Mouse (Mus musculus) layer of hippocampus, adult 2 months (tissue): ENCODE results near the gene Gxylt2. TPM values are rescaled to one million over a fixed set of nuclear protein-coding genes. Genes with fewer than 3 reads are reported as not detected.

Experiments used
- DNase-seq, 2 experiments: peaks; one replicate each; pipeline ENCODE4 v3.0.0; 2022; ENCODE audit warnings: low spot score in 2 of 2
- H3K27ac ChIP-seq: fragments of 200-600 bp; 2 replicates; pipeline ENCODE4 v1.8.1; 2022
- H3K4me3 ChIP-seq: fragments of 200-600 bp; 2 replicates; pipeline ENCODE4 v1.8.1; 2022; ENCODE audit warnings: mild to moderate bottlenecking
- CTCF ChIP-seq: fragments of 200-600 bp; conservative IDR thresholded peaks from 2 replicates; pipeline ENCODE4 v1.8.1; 2022; ENCODE audit warnings: antibody characterized with exemption, mild to moderate bottlenecking, moderate library complexity
- total RNA-seq, 2 experiments: library from RNA; stranded (reverse); gene quantifications; 2 replicates each; pipeline ENCODE4 v1.2.3; 2021

The Gxylt2 gene
- total RNA-seq, 2 experiments from 2014 or later = 1.7 to 2.7 TPM

DNA sequence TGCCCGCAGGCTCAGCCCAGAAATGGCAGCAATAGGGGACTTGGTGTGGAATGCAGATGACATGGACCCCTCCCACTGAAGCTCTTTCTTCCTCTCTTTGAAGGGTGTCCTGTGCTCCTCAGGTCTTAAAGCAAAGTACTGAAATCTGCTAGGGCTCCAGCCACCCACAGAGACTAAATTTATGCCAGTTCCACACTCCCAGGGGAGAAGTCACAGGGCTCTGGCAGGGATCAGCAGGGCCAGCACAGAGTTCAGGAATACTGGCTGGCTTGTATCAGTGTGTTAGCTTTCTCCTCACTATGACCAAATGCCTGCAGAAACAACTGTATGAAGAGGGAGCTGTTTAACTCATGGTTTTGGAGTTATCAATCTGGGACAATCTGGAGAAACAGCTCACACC is 84.6 kb downstream of the Gxylt2 start:
- no peak for TF ChIP-seq CTCF
- no peak for DNase-seq
- H3K27ac ChIP-seq = no peak overlapping the region
- H3K4me3 ChIP-seq = no peak overlapping the region

DNA sequence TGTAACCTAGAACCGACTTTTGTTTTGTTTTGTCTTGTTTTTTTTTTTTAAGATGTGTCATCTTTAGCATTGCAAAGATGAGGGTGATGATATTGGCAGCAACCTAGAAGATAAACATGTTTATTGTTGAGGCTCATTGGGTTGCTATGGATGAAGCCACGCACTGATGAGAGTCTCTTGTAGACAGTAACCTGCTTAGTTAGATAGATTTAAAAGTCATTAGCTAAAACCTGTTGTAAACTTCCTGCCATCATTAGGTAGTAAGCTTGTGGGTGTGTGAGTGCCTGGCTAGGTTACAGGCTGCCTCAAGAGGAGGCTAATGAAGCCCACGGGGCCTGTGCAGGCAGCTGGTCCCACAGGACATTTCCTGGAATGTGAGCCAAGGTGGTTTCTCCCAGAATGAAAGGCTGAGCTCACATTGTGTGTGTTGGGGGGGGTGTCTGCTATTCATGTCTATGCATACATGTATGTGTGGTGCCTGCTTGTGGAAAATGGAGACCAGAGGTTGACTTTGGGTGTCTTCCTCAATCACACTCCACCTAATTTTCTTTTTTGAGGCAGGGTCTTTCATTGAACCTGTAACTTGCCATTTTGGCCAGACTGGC is 87.6 kb downstream of the Gxylt2 start:
- no peak for TF ChIP-seq CTCF
- DNase-seq = no peak
- Histone ChIP-seq H3K4me3 (no peak overlapping the region), H3K27ac (no peak overlapping the region)

DNA sequence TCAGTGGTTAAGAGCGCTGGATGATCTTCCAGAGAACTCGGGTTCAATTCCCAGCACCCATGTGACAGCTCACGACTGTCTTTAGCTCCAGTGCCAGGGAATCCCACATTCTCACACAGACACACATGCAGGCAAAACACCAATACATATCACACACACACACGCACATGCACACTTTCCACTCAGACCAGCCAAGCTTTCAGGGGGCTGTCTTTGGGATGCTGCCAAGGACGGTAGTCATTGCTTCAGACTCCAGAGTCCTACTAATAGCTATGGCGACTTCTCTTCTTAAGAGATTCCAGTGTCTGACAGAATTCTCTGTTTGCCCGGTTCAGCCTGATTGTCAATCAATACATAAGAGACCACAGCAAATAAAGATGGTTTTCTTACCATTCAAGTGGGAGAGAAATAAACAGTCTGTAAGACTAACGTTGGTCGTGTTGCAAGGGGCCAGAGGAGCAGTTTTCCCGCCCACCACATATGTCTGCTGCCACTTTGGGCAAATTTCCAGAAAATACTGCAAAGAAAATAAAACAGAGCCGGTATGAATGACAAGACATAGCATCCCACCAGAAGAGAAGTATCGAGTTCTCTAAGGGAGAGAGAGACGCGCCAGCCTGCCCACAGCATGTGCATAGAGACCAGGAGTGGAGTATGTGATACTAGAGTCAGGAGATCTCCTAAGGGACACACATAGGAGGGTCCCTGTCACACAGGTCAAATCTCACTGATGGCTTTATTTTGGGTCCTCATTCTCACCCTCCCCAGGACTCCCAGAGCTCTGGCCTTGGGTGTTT is 88.6 kb downstream of the Gxylt2 start:
- TF ChIP-seq CTCF = no peak
- DNase-seq = no peak
- Histone ChIP-seq H3K4me3 (no peak overlapping the region), H3K27ac (no peak overlapping the region)

DNA sequence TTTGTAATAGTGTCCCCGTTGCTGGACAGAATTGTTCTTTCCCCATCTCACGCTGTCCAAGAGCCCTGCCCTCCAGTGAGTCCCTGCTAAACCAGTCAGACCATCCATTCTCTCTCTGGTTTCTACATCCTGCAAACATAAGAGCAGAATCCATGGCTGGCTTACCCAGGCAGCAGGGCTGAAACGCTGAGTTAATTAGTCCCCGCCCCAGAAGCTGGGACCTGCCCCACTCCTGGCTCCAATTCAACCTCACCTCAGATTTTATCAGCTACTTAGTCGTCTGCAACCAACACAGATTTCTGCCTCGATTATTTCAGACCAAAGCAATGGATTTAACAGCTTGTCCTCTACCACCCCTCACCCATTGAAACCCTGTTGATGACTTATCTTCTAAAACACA is 91.3 kb downstream of the Gxylt2 start:
- Histone ChIP-seq H3K27ac (no peak overlapping the region), H3K4me3 (no peak overlapping the region)
- no peak for DNase-seq
- TF ChIP-seq CTCF = no peak

DNA sequence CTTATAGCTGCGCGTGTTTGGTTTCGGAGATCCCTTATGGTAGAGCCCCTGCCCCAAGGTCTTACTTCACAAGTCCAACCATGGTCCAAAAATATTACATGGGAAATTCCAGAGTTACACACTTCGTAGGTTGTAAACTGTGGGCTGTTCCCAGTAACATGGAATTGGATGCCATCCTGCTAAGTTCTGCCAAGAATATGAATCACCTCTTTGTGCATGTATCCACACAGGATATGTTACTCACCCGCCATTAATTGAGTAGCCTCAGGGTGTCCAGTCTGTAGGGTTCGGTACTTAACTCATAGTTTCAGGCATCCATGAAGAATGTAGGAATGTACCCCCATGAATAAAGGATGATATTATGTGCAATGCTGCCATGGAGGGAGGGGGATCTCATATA is 94.8 kb downstream of the Gxylt2 start:
- Histone ChIP-seq H3K4me3 (no peak overlapping the region), H3K27ac (no peak overlapping the region)
- no peak for DNase-seq
- no peak for TF ChIP-seq CTCF

DNA sequence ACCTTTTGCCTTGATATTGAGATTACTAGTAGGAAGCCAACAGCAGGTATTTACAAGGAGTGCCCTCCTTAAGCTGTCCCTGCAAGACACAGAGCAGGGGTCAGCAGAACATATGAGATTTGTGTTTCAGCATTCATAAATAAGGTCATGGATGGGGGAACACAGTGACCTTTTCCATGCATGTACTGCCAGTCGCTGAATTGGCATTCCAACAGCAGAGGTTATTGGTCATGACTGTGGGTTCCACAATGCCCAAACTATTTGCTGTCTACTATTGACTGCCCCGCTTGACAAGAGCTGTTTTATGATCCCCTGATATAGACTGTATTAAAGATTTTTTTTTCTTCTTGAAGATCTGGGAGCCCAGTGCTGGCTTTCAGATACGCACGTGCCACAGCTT is 95.2 kb downstream of the Gxylt2 start:
- no peak for DNase-seq
- H3K4me3 ChIP-seq = no peak overlapping the region
- TF ChIP-seq CTCF = no peak
- H3K27ac ChIP-seq = no peak overlapping the region

DNA sequence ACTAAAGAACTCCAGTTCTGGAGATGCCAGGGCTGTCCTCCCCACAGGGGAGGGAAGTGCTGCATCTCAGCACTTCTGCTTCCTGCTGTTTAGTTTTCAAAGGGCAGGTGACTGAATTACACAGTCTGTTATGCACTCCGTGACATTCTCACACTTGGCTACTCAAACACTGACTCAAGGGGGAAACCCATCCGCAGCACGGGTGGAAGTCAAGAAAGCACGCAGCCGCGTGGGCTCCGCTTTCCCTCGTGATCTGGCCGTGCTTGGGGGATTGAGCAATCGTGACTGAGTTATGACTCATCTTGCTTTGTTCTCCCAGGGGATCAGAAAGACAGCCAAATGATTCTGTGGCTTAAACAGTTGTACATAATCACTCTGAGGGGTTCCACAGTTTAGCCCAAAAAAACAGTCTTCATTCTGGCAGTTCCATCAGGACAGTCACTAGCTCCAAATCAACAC is 96.0 kb downstream of the Gxylt2 start:
- Histone ChIP-seq H3K27ac (no peak overlapping the region), H3K4me3 (peak overlapping the region; percentile 6; the same call in 1 of the 2 replicates)
- peak; percentile 68 to 75 for DNase-seq
- no peak for TF ChIP-seq CTCF

DNA sequence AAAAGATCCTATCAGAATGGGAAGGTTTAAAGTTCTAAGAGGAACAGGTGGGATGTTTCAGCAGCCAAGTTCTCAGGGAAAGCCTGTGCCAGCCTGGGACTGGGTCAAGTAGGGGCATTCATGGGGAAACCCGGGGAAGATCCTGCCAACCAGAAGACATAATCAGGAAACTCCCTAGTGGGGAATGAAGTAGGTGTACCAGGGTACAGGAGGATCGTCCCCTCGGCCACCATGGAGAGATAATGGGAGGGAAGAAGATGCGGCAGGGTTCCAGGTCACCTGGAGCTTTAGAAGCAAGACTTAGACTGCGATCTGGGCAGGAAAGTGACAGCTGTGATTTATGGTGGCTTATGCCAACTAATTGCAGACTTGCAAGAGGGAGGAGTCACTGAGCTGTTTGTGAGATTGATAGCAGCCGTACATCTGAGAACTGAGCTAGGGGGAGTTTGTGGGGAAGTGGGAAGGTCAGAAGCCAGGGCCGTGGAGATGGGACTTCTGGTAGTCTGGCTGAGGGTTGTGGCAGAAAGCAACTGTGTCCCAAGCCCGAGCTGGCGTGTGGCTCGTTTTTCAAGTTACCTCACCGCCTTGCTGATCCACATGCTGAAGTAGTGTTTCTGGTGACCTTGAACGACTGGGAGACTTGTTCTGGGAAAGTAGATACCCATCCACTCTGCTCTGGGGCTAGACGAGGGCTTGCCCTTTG is 98.0 kb downstream of the Gxylt2 start:
- Histone ChIP-seq H3K4me3 (no peak overlapping the region), H3K27ac (no peak overlapping the region)
- no peak for DNase-seq
- no peak for TF ChIP-seq CTCF

DNA sequence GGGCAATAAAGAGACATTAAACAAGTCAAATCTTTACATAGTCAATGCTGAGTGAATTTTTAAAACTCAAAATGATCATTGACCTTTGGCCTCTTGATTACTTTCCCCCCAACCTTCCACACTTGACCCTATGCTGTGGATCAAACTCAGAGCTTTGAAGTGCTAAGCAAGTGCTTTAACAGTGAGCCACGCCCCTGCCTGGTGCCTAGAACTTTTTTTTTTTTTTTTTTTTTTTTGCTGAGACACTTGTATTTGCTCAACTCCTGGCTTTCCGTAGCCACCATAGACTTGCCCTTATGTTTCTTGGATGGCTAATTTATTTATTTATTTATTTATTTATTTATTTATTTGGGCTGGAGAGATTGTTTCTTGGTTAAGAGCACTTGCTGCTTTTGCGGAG is 98.7 kb downstream of the Gxylt2 start:
- TF ChIP-seq CTCF = no peak
- DNase-seq = no peak
- H3K27ac ChIP-seq = no peak overlapping the region
- H3K4me3 ChIP-seq = no peak overlapping the region

DNA sequence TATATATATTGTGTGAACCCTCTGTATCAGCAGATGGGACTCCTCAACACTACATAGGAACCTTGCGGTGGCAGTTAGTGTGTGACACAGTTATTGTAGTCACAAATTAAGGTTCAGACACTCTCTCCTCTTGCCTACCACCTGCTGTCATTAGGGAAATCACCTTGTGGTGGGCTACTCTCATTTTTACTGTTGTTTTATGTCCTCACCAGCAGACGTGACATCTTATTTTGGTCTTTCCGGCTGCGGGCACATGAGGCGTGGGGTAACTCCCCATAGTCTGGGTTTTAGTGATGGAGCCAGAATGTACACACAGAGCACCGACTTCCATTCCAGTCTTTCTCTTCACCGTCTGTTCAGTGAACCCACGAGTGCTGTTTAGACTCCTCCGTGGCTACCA is 102.7 kb downstream of the Gxylt2 start:
- no peak overlapping the region for H3K27ac ChIP-seq
- no peak for DNase-seq
- H3K4me3 ChIP-seq = no peak overlapping the region
- no peak for TF ChIP-seq CTCF

DNA sequence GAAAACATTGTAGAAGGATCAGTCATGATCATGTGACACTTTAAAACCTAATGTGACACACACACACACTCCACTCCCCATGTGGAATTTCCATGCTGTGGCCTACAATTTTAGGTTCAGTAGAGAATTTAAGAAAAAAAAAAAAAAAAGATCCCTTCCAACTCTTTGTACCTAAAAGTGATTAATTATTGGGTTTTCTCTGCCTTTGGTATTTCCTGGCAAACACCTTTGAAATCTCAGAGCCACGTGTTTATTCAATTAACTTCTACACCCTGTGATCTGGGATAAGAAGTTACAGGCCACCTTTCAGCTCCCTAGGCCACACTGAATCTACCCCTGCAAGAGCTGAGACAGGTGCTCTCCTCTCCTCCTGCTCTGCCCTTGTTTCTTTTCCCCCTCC is 103.2 kb downstream of the Gxylt2 start:
- Histone ChIP-seq H3K27ac (no peak overlapping the region), H3K4me3 (no peak overlapping the region)
- TF ChIP-seq CTCF = no peak
- DNase-seq = no peak

DNA sequence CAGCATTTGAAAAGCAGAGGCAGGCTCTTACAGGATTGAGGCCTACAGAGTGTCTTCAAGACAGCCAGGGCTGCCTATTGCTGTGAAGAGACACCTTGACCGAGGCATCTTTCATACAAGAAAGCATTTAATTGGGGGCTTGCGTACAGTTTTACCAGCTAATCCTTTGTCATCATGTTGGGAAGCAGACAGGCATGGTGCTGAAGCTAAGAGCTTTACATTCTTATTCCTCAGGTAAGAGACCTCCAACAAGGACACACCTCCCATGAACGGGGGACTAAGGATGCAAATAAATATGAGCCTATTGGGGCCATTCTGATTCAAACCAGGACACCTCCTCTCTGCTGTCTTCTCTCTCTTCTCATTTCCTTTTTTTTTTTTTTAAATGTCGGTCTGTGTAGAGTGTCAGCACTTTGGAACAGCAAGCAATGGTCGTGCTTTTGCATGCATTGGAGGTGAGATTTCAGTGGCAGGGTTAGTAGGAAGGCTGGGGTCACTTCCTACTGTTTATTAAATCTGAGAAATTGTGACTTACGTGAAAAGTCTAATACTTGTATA is 103.8 kb downstream of the Gxylt2 start:
- no peak overlapping the region for H3K27ac ChIP-seq
- TF ChIP-seq CTCF = no peak

DNA sequence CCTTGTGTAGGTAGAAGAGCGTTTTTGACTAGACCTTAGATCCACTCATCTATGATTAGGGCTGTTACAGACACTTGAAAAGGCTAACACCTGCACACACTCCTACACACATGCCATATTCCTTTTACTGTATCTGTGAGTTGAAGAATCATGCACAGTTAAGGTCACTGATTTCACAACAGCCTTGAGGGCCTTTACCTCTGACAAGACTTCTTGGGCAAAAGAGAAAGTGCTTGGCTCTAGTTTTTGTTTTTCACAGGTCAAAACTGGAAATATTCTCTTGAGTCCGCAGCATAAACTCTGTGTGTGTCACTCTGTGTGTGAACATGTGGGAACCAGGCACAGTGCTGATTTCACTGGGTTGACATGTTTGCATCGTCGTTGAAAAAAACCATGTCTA is 105.6 kb downstream of the Gxylt2 start:
- no peak for TF ChIP-seq CTCF
- H3K27ac ChIP-seq = no peak overlapping the region
- H3K4me3 ChIP-seq = no peak overlapping the region
- no peak for DNase-seq

More for the DNA sequence above, 103.8 kb downstream of the Gxylt2 start:
- H3K4me3 ChIP-seq = no peak overlapping the region
- no peak for DNase-seq
